Mouse (Mus musculus) cerebellum, adult 11-12 months (tissue): ENCODE measurements at regions not wholly inside any gene's neighbourhood (a gene's known extent, or its start where the extent isn't known, plus 50 kb on each side); places are given as distances from the start of the nearest gene placed in this dataset.

Source experiments
- DNase-seq: peaks from one replicate; pipeline ENCODE4 v3.0.0; 2022

- DNase-seq: no peak
Measured at GRCm38 (mm10) chr15:62465026-62465839, 1379.7 kb downstream of the Gsdmc2 start.

GRCm38 (mm10) chr15:62462698-62463097, 1382.3 kb downstream of the Gsdmc2 start:
- peak; percentile 69 for DNase-seq

- DNase-seq: no peak
Measured at GRCm38 (mm10) chr15:62461398-62462051, 1383.5 kb downstream of the Gsdmc2 start.

GRCm38 (mm10) chr15:62460724-62461123, 1384.3 kb downstream of the Gsdmc2 start:
- DNase-seq: no peak

- no peak for DNase-seq
Measured at GRCm38 (mm10) chr15:62460026-62460607, 1384.9 kb downstream of the Gsdmc2 start.

- no peak for DNase-seq
Measured at GRCm38 (mm10) chr15:62457990-62458389, 1387.0 kb downstream of the Gsdmc2 start.

- no peak for DNase-seq
Measured at GRCm38 (mm10) chr15:62457051-62457664, 1387.8 kb downstream of the Gsdmc2 start.

- no peak for DNase-seq
Measured at GRCm38 (mm10) chr15:62456020-62456419, 1389.0 kb downstream of the Gsdmc2 start.

GRCm38 (mm10) chr15:62448116-62448515, 1396.9 kb downstream of the Gsdmc2 start:
- no peak for DNase-seq

GRCm38 (mm10) chr15:62439211-62439610, 1405.8 kb downstream of the Gsdmc2 start:
- DNase-seq: no peak

- DNase-seq: no peak
Measured at GRCm38 (mm10) chr15:62436631-62437030, 1408.3 kb downstream of the Gsdmc2 start.

GRCm38 (mm10) chr15:62435141-62435680, 1409.8 kb downstream of the Gsdmc2 start:
- DNase-seq: no peak

GRCm38 (mm10) chr15:62432742-62433245, 1412.2 kb downstream of the Gsdmc2 start:
- no peak for DNase-seq

GRCm38 (mm10) chr15:62431150-62431678, 1413.8 kb downstream of the Gsdmc2 start:
- DNase-seq: no peak

GRCm38 (mm10) chr15:62422995-62423394, 1422.0 kb downstream of the Gsdmc2 start:
- no peak for DNase-seq

GRCm38 (mm10) chr15:62421073-62421851, 1423.7 kb downstream of the Gsdmc2 start:
- no peak for DNase-seq

- DNase-seq: no peak
Measured at GRCm38 (mm10) chr15:62416691-62417090, 1428.3 kb downstream of the Gsdmc2 start.

GRCm38 (mm10) chr15:62413694-62414093, 1431.3 kb downstream of the Gsdmc2 start:
- DNase-seq: no peak

GRCm38 (mm10) chr15:62402142-62402541, 1442.8 kb downstream of the Gsdmc2 start:
- DNase-seq: no peak

- no peak for DNase-seq
Measured at GRCm38 (mm10) chr15:62400984-62401609, 1443.9 kb downstream of the Gsdmc2 start.

- no peak for DNase-seq
Measured at GRCm38 (mm10) chr15:62399381-62399780, 1445.6 kb downstream of the Gsdmc2 start.
